Mouse (Mus musculus) induced T-regulatory cell, adult 2 months (primary cell): ENCODE results near the gene Bahcc1.

ENCODE experiments used
- DNase-seq: peaks from one replicate; pipeline ENCODE4 v3.0.0-alpha.2; 2012; ENCODE audit warnings: low read depth

Gene Bahcc1

DNA sequence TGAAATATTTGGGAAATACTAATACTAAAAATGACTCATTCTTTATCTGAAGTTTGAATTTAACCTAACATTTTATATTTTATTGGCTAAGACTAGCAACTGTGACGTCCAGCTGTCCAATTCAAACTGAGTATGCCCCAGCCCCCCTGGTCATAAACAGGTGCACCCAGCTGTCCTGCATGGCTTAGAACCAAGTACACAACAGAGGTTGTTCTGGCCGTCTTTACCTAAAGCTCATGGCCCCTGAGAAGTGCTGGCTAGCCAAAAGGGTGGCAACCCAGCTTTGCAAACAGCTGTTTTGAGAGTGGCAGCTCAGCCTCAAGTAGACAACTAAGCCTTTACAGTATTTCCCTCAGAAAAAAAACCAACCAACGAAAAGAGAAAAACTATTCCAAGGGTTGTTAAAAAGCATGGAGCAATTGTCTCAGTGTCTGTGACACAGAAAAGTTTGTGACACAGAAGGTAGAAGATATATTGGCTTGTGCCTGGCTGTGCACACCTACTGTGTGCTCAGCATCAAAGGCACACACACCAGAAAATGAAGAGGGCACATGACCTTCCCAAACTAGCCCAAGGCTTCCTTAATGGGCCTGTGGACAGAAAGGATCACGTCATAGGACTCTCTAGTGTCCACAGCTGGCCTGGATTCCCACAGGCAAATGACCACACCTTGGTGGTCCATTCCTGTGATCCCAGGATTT, 65.8 kb downstream of the Bahcc1 start:
- DNase-seq = no peak

DNA sequence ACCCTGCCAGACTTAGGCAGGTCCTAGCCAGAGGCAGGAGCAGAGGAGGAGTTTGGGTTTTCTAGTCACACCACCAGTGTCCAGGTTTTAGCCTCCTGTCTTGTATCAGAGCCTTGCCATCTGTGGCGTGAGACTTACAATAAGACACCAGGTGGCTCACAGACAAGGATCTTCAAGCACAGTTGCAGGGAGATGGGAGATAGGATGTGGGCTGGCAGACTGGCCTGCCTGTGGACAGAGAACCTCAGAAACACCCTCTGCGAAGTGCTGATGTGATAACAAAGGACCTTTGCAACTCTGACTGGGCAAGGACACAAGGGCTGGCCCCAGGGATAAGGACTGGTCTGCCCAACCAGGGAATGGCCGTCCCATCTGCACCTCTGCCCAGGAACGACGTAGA, 66.7 kb downstream of the Bahcc1 start:
- DNase-seq = peak; percentile 32

- no peak for DNase-seq
Observed at GRCm38 (mm10) chr11:120303119-120303518, 70.4 kb downstream of the Bahcc1 start.

- no peak for DNase-seq
Observed at GRCm38 (mm10) chr11:120303559-120304349, 71.0 kb downstream of the Bahcc1 start.

DNA sequence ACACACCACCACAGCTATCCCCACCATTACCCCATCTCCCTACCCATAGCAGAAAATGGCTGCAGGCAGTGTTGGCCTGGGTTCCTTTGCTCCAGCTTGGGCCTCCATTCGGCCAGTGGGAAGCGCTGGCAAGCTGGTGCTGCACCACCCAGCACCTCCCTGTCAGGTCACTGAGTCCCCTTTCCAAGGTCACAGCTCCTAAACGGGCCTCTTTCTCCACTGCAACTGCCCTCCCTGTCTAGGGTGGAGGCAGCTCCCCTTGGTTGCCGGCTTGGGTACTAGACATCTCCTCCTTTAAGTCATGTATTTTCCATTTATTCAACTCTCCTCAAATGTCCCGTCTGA, 71.6 kb downstream of the Bahcc1 start:
- no peak for DNase-seq

DNA sequence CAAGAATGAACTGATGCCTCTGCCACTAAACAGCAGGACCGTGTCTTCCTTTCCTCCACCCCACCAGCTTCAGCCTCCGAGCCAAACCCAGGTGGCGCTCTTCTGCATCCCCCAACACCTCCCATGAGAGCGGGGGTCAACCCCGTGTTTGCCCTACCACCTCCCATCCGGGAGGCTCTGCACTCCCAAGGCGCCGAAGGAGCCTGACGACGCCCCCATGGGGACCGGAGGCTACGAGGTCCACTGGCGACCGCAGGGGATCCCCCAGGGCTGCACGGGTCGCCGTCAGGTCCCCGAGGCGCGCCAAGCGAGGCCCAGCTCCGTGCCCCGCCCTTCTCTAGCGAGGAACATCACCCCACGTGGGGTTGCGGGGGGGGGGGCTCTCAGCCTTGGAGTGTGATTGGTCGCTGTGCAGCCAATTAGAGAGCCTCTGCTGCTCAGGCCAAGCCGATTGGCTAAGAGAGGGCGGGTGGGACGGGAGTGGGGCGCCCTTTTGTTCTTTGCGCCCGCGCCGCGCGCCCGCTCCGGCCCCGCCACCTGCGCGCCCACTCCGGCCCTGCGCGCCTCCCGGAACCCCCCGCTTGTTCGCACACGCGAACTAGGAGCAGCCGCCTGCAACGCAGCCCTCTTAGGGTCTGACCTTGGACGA, 72.3 kb downstream of the Bahcc1 start:
- peak; percentile 97 for DNase-seq

DNA sequence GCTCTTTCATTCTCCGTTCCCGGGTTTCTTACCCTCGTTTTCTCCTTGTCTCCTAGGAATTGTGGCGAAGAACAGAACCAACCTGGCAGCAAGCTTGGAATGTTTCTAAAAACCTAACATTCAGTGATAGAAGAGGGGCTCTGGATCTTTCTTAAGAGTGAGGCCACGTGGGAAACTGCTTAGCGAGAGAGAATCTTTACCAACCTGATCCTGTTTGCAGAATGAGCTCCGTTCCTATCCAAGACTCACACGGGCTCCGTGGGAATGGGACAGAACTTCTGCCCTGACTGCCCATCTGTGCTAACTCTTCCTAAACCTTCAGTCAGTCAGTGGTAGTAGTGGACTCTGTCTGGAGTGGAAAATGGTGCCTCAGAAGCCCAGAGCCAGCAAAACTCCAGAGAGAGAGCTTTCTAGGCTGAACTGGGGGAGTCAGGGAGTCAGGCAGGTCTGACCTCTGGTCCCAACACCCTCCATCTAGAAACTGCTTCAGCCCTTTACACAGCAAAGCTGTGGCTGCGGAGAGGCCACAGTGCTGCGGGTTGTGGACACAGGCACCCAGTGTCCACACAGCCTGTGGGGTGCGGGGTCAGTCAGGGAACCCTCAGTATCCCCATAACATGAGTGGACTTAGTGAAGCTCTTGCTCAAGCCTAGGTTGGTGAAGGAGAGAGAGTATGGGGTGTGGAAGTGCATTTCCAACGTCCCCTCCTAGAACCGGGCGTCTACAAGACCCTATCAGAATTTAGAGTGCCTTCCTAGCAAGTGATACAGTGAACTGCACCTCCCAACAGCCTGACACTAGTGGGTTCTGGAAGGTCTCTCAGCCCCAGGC, 73.0 kb downstream of the Bahcc1 start:
- no peak for DNase-seq

DNA sequence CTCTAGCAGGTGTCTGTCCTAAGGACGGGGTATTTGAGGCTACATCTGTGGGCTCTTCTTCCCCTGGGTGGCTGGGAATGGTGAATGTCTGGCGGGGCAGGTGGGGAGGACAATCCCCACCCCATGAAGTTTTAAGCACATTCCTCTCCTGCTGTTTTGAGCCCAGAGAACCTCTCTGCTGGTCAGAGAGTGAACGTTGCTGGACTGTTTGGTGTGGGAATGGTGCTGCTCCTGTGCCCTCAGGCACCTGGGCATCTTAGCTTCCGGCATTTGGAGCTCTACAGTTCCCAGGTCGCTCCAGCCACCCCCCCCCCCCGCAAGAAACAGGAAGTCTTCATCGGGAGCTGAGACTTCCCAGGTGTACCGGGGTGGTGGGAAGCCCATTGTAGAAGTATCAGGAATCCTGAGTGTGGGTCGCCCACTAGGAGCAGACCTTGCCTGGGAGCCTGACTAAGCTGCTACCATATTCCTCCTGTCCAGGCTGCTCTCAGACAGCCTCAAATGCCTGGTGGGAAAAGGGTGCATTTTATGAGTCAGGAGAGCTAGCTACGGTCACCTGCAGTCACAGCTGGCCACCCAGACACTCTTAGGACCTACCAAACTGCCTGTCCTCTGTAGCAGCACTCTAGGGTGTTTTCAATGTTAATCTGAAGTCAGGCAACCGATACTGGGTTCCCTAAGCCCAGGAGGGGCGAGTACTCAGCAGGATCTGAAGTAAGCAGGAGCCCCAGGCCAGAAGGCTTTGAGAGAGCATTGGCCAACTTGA, 73.8 kb downstream of the Bahcc1 start:
- DNase-seq = no peak

- DNase-seq = peak; percentile 33
Observed at GRCm38 (mm10) chr11:120307132-120307413, 74.3 kb downstream of the Bahcc1 start.

- DNase-seq = peak; percentile 90
Observed at GRCm38 (mm10) chr11:120307566-120308430, 75.1 kb downstream of the Bahcc1 start.

DNA sequence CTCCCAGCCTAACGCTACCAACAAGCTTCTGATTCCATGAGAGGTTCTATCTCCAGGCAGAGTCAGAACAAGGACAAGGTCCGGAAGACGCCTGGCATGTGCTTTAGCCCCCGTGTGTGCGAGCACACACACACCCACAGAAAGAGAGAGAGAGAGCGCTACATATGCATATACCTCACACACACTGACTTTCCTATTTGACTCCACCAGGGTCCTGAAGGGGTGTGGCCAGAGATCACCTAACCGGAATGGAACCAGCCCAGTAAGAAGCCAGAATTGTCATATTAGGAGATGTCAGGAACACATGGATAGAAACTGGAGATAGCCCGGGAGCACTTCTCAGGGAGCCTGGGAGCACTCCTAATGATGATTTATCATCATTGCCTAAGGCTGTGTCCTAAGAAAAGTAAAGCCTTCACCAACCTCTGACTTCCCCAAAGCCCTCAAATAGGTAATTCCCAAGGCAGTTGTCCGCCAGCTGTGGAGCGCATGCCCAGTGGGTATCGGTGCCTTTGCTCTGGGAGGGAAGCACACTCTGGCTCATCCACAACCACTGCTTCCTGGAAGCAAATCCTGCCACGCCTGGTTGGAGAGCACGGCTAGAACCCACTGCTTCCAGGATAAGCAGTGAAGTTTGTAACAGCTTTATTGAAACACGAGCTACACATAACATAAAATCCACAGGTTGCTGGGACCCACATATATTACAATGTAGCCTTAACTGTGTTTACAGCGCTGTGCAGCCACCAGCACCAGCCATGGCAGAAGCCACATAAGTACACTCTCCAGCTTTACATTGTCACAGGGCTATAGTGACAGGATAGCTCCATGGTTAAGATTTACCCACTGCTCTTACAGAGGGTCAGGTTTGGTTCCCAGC, 75.9 kb downstream of the Bahcc1 start:
- no peak for DNase-seq

DNA sequence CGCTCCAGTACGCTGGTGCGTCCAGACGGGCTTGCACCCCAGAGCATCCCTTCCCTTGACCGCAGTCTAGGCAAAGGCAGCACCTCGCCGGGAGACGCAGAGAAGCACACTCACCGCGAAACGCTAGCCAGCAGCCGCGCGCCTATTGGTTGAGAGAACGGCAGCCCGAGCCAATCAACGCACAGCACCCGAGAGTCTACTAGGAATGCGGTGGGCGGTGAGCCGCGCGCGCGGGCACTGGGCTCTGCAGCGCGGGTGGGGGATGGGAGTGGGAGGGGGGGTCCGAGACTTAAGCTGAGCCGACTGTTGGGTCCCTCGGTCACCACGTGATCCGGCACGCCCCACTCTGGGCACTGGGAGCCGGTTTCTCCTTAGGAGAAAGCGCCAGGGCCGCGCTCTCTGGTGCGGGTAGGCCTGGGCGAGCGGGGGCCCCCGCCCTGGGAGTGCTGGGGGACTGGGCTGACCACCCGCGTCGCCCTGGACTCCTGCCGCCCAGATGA, 78.1 kb downstream of the Bahcc1 start:
- DNase-seq = peak; percentile 83

DNA sequence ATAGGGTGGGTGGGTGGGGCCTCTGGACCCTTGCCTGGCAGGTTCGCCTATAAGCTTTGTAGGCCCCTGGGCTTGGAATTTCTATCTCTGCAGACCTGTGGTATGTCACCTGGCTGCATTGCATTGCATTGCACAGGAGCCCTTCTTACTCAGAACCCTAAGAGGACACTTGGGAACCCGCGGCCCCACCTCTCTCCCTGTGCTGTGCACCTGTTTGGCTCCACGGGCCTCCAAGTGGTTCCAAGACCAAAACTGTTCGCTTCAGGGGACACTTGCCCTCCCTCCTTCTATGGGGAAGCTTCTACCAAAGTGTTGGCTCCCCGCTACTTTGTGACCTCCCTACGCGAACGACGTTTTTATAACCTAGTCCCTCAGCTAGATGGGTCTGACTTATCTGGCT, 78.8 kb downstream of the Bahcc1 start:
- no peak for DNase-seq

DNA sequence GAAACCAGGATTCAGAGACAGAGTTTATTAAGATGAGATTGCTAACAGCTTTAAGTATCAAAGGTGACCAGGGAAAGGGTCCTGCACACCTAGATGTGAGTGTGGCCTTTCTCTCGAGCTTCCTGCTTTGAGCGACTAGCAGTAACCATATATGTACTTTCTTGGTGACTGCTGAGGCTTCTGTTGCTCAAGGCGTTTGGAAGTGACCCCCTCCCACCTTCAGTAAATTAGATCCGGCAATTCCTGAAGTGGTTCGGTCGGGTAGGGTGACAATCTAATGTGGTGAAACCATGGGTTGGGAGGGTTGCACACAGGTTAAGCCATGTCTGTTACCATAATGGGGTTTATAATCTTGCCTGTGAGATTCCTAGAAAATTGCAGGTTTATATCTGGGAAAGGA, 79.3 kb downstream of the Bahcc1 start:
- no peak for DNase-seq

- DNase-seq = no peak
Observed at GRCm38 (mm10) chr11:120313906-120314685, 81.3 kb downstream of the Bahcc1 start.

- no peak for DNase-seq
Observed at GRCm38 (mm10) chr11:120314721-120315415, 82.1 kb downstream of the Bahcc1 start.

- no peak for DNase-seq
Observed at GRCm38 (mm10) chr11:120315416-120315761, 82.6 kb downstream of the Bahcc1 start.
